Mouse (Mus musculus): ENCODE measurements around the gene Sox12.
"Not testable (repeated sequence)": the region's sequence is repeated elsewhere in the genome, so short reads cannot be mapped to it uniquely, and the experiment has no call there.

DNA sequence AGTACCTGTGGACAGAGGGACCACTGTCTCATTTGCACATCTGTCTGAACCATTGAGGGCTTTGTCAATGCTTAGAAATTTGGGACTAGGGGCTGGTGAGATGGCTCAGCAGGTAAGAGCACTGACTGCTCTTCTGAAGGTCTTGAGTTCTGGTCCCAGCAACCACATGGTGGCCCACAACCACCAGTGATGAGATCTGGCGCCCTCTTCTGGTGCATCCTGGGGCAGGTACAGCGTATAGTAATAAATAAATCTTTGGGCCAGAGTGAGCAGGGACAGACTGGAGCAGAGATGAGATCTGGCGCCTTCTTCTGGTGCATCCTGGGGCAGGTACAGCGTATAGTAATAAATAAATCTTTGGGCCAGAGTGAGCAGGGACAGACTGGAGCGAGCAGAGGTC is 38.9 kb downstream of the Sox12 start:
- TF ChIP-seq POLR2A, CTCF (IDR thresholded peaks at IDR 0.05; ENCODE audit: insufficient read depth, low read depth, low read length): not testable (repeated sequence)
